Mouse (Mus musculus): ENCODE results near the gene Nup214. TPM values are rescaled to one million over a fixed set of nuclear protein-coding genes. Genes with fewer than 3 reads are reported as not detected.

Nup214 gene
- polyA plus RNA-seq, 1 experiment from 2014 or later: 64.6 TPM

DNA sequence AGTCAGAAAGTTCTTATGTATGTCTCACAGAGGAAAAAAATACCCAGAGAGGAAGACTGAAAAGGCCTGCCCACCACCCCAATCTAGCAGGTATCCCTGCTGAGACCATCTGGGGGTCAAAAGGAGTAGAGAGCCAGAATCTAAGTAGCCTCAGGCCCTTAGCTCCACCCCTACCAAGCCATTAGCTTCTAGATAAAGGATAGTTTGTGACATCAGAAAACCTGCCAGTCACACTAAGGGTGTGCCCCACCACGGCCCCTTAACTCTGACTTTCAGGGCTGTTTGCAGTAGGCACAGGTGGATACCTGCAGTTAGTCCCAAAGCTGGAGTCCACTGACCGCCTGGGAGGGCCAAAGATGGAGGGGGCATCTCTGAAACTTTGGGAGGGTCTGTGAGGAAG is 111.0 kb downstream of the Nup214 start:
- Histone ChIP-seq H3K4me1 (ENCODE audit: control insufficient read depth, insufficient read depth, low read length) (peaks cover 18% of the 10 kb centered on the region), H3K36me3 (ENCODE audit: control insufficient read depth, insufficient read depth, low read length) (no peaks in the 10 kb centered on the region), H3K27me3 (ENCODE audit: control insufficient read depth, insufficient read depth, low read length) (peaks cover 61% of the 10 kb centered on the region), H3K9ac (ENCODE audit: low read length) (no peak overlapping the region), H3K4me2 (no peak overlapping the region), H3K9me3 (ENCODE audit: control insufficient read depth, low read length) (no peaks in the 10 kb centered on the region), H3K27ac (ENCODE audit: low read depth, low read length) (no peak overlapping the region), H3K4me3 (ENCODE audit: low read depth, low read length) (no peak overlapping the region)
- no peak for DNase-seq (ENCODE audit: low spot score, missing footprints)
- ATAC-seq (ENCODE audit: low FRiP score): no peak
- WGBS: 72% methylated on average over 2 of the region's 2 CpGs

DNA sequence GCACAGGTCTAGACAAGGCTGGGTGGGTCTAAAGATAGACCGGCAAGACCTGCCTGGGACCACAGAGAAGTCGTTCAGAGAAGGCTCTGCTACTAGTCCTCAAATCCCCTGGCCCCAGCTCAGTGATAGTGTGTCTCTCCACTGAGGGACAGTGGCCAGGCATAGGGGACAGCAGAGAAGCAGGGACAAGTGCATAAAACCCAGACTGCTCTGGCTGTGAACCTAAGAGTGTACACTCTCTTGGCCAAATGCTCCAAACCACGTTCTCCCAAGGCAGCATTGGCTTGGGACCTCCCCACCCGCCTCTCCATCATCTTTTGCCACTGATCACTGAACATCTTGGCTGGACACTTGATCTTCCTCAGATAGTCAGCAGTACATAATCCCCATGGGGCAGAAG is 113.4 kb downstream of the Nup214 start:
- Histone ChIP-seq H3K9ac (ENCODE audit: low read length) (no peak overlapping the region), H3K4me3 (ENCODE audit: low read depth, low read length) (no peak overlapping the region), H3K27ac (ENCODE audit: low read depth, low read length) (no peak overlapping the region), H3K9me3 (ENCODE audit: control insufficient read depth, low read length) (no peaks in the 10 kb centered on the region), H3K27me3 (ENCODE audit: control insufficient read depth, insufficient read depth, low read length) (peaks cover 49% of the 10 kb centered on the region), H3K36me3 (ENCODE audit: control insufficient read depth, insufficient read depth, low read length) (no peaks in the 10 kb centered on the region), H3K4me1 (ENCODE audit: control insufficient read depth, insufficient read depth, low read length) (peaks cover 16% of the 10 kb centered on the region), H3K4me2 (no peak overlapping the region)
- whole genome bisulfite sequencing: 71% methylated on average over 4 of the region's 4 CpGs
- DNase-seq (ENCODE audit: low spot score, missing footprints) (no peak), ATAC-seq (ENCODE audit: low FRiP score) (no peak)

DNA sequence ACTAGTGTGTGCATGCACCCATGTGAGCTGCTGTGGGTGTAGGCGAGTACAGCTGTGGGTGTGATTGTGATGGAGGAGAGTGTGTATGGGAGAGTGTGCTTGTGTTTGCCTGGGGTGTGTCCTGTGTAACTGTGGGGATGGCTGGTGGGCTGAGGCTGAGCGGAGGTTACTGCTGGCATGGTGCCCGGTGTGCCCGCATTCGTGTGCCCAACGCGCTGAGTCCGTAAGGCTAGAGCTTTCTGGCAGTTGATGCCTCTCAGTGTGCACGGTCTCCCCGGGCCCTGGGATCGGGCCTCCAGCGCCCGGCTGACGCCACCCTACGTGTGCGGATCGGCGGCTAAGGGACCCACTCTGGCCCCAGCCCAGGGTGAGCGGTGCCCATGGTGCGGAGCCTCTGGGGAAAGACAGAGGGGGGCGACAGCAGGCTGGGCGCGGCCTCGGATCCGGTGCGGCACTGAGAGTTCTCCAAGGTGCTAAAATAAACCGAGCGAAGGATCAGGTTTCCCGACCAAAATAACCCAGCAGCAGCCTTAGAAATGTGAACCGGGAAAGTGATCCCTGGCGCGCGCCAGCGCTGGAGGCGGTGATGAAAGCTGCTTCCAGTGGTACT is 114.2 kb downstream of the Nup214 start:
- H3K4me2 ChIP-seq: peak overlapping the region; percentile 20; the same call in 1 of the 2 replicates
- DNase-seq (ENCODE audit: low spot score, missing footprints) (no peak), ATAC-seq (ENCODE audit: low FRiP score) (no peak)
- no peak overlapping the region for H3K27ac ChIP-seq (ENCODE audit: low read depth, low read length)
- no peak overlapping the region for H3K4me3 ChIP-seq (ENCODE audit: low read depth, low read length)
- WGBS: 9% methylated on average over 35 of the region's 35 CpGs
- no peak overlapping the region for H3K9ac ChIP-seq (ENCODE audit: low read length)
- H3K27me3 ChIP-seq (ENCODE audit: control insufficient read depth, insufficient read depth, low read length): peaks cover 40% of the 10 kb centered on the region
- peaks cover 9% of the 10 kb centered on the region for H3K4me1 ChIP-seq (ENCODE audit: control insufficient read depth, insufficient read depth, low read length)
- no peaks in the 10 kb centered on the region for H3K9me3 ChIP-seq (ENCODE audit: control insufficient read depth, low read length)
- no peaks in the 10 kb centered on the region for H3K36me3 ChIP-seq (ENCODE audit: control insufficient read depth, insufficient read depth, low read length)

DNA sequence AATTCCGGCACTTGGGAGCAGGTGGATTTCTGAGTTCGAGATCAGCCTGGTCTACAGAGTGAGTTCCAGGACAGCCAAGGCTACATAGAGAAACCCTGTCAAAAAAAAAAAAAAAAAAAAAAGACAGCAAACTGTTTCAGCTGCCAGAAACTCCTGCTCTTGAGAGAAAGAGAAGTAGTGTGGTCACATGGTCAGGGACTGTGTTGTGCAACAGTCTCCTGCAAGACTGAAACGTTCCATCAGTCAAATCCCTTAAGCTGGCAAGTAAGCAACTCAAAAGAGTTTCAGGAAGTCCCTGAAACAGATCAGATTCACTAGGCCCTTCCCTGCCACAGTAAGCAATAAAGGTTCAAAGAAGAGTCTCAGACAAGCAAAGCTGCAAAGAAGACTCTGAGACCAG is 115.4 kb downstream of the Nup214 start:
- no peaks in the 10 kb centered on the region for H3K36me3 ChIP-seq (ENCODE audit: control insufficient read depth, insufficient read depth, low read length)
- peak; percentile 67 for DNase-seq (ENCODE audit: low spot score, missing footprints)
- H3K27ac ChIP-seq (ENCODE audit: low read depth, low read length): no peak overlapping the region
- H3K4me3 ChIP-seq (ENCODE audit: low read depth, low read length): no peak overlapping the region
- ATAC-seq (ENCODE audit: low FRiP score): no peak
- no peak overlapping the region for H3K4me2 ChIP-seq
- H3K9ac ChIP-seq (ENCODE audit: low read length): no peak overlapping the region
- no peaks in the 10 kb centered on the region for H3K9me3 ChIP-seq (ENCODE audit: control insufficient read depth, low read length)
- 74% methylated on average over 3 of the region's 3 CpGs for WGBS
- H3K27me3 ChIP-seq (ENCODE audit: control insufficient read depth, insufficient read depth, low read length): peaks cover 29% of the 10 kb centered on the region
- no peaks in the 10 kb centered on the region for H3K4me1 ChIP-seq (ENCODE audit: control insufficient read depth, insufficient read depth, low read length)

DNA sequence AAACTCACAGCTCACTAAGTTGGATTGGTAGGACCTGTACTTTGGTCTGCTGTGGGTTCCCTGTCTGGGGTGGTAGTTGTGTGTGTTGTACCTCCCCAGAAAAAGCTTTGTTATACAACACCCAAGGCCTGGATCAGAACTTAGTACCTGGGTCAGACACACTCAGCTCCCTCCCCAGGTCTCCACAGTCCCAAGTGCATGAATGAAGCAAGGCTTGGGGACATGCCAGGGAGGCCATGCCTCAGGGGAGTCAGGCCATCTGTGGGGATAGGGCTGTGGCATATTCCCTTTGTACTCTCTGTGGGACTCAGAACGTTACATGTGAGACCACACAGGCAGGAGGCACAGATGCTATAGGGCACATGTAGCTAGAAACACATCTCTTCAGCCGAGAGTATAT is 115.9 kb downstream of the Nup214 start:
- no peaks in the 10 kb centered on the region for H3K36me3 ChIP-seq (ENCODE audit: control insufficient read depth, insufficient read depth, low read length)
- WGBS: 81% methylated on average over 2 of the region's 2 CpGs
- DNase-seq (ENCODE audit: low spot score, missing footprints): peak; percentile 64
- no peak overlapping the region for H3K4me3 ChIP-seq (ENCODE audit: low read depth, low read length)
- H3K4me2 ChIP-seq: no peak overlapping the region
- no peaks in the 10 kb centered on the region for H3K4me1 ChIP-seq (ENCODE audit: control insufficient read depth, insufficient read depth, low read length)
- no peak overlapping the region for H3K27ac ChIP-seq (ENCODE audit: low read depth, low read length)
- ATAC-seq (ENCODE audit: low FRiP score): no peak
- H3K9ac ChIP-seq (ENCODE audit: low read length): no peak overlapping the region
- H3K27me3 ChIP-seq (ENCODE audit: control insufficient read depth, insufficient read depth, low read length): peaks cover 25% of the 10 kb centered on the region
- no peaks in the 10 kb centered on the region for H3K9me3 ChIP-seq (ENCODE audit: control insufficient read depth, low read length)

DNA sequence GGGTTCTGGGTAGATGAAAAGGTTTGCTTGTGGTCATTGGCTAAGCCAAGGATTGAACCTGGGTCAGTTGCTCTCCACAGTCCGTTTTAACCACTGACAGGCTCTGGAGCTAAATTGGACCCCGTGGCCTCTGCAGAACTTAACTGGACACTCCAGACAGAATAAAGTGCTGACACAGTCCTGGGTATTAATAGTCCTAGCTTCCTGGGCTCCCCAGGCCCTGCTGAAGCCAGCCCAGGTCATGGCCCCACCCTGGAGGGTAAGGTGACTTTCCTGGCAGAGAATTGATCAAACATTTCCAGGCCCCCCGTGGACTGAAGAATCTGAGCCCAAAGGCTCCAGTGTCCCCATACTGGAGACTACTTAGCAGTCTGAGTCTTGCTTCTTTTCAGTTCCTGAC is 117.7 kb downstream of the Nup214 start:
- Histone ChIP-seq H3K9me3 (ENCODE audit: control insufficient read depth, low read length) (no peaks in the 10 kb centered on the region), H3K4me3 (ENCODE audit: low read depth, low read length) (no peak overlapping the region), H3K4me1 (ENCODE audit: control insufficient read depth, insufficient read depth, low read length) (peaks cover 7% of the 10 kb centered on the region), H3K36me3 (ENCODE audit: control insufficient read depth, insufficient read depth, low read length) (no peaks in the 10 kb centered on the region), H3K9ac (ENCODE audit: low read length) (no peak overlapping the region), H3K4me2 (no peak overlapping the region), H3K27me3 (ENCODE audit: control insufficient read depth, insufficient read depth, low read length) (peaks cover 20% of the 10 kb centered on the region), H3K27ac (ENCODE audit: low read depth, low read length) (no peak overlapping the region)
- DNase-seq (ENCODE audit: low spot score, missing footprints) (peak; percentile 10), ATAC-seq (ENCODE audit: low FRiP score) (no peak)
- WGBS: 80% methylated on average over 3 of the region's 3 CpGs

DNA sequence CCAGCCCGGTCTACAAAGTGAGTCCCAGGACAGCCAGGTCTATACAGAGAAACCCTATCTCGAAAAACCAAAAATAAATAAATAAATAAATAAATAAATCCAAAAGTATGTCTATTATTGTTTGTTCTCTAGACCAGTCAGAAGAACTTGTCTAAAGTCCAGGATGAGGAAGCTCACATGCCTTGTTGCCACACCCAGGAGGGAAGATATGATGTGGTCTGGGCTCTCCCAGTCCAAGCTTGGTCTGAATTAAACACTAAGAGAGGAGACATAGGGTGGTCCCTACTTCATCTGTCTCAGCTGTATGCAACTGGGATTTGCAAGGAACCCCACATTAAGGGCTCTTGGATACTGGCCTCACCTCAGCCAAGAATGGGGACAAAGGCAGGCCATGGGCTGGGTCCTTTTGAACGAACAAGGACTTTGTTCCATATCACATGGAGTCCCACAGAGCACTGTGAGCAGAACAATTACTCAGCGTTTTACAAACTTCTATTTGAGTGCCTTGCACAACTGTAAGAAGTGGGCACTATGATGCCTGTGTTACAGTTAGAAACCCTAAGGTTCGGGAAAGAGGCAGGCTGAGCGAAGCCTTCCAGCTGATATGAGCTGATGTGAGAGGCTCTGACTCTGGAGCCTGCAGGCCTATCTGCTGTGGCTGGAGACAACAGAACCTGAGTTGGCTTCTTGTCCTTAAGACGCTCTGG is 119.9 kb downstream of the Nup214 start:
- H3K4me3 ChIP-seq (ENCODE audit: low read depth, low read length): no peak overlapping the region
- H3K27me3 ChIP-seq (ENCODE audit: control insufficient read depth, insufficient read depth, low read length): peaks cover 2% of the 10 kb centered on the region; the same call in 1 of the 2 replicates
- 83% methylated on average over 7 of the region's 7 CpGs for WGBS
- H3K4me1 ChIP-seq (ENCODE audit: control insufficient read depth, insufficient read depth, low read length): peaks cover 7% of the 10 kb centered on the region
- no peak overlapping the region for H3K27ac ChIP-seq (ENCODE audit: low read depth, low read length)
- DNase-seq (ENCODE audit: low spot score, missing footprints) (peak; percentile 77), ATAC-seq (ENCODE audit: low FRiP score) (no peak)
- H3K4me2 ChIP-seq: no peak overlapping the region
- no peaks in the 10 kb centered on the region for H3K9me3 ChIP-seq (ENCODE audit: control insufficient read depth, low read length)
- H3K36me3 ChIP-seq (ENCODE audit: control insufficient read depth, insufficient read depth, low read length): no peaks in the 10 kb centered on the region
- H3K9ac ChIP-seq (ENCODE audit: low read length): no peak overlapping the region

DNA sequence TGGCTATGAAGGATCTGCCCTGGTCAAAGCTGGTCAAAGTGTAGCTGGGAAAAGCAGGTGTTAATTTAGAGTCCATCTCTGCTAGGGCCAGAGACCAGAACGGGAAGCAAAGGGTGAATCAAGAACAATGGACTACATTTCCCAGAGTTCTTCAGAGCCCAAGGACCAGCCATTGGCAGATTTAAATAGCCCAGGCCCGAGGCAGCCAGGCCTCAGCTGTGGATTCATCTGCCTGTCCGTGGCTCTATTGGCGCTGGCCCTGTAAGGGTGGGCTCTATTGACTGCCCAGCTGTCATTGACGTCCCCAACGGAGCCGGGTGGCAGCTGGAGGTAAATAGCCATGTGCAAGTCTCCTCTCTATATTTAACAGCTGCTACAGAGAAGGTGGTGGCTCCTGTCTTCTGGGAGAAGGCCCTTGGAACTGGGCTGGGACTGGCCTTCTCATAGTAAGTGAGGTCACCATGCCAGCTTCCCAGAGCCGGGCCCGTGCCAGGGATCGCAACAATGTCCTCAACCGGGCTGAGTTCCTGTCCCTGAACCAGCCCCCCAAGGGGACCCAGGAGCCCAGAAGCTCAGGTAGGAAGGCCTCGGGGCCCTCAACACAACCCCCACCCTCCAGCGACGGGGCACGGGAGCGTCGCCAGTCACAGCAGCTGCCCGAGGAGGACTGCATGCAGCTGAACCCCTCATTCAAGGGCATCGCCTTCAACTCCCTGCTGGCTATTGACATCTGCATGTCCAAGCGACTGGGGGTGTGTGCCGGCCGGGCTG is 121.3 kb downstream of the Nup214 start, which contains the start of gene Plpp7:
Gene Plpp7, plus strand, starts transcription at position 178 of the 771 bp plus-strand sequence.
- DNase-seq (ENCODE audit: low spot score, missing footprints) (peak; percentile 90), ATAC-seq (ENCODE audit: low FRiP score) (peak; percentile 96)
- Histone ChIP-seq H3K4me1 (ENCODE audit: control insufficient read depth, insufficient read depth, low read length) (peaks cover 7% of the 10 kb centered on the region), H3K4me3 (ENCODE audit: low read depth, low read length) (peak within 1 kb of the TSS; percentile 24), H3K27me3 (ENCODE audit: control insufficient read depth, insufficient read depth, low read length) (no peaks in the 10 kb centered on the region), H3K4me2 (peak within 1 kb of the TSS; percentile 47), H3K9me3 (ENCODE audit: control insufficient read depth, low read length) (no peaks in the 10 kb centered on the region), H3K27ac (ENCODE audit: low read depth, low read length) (no peak within 1 kb of the TSS), H3K9ac (ENCODE audit: low read length) (peak within 1 kb of the TSS; percentile 50), H3K36me3 (ENCODE audit: control insufficient read depth, insufficient read depth, low read length) (no peaks in the 10 kb centered on the region)
- 57% methylated on average over 22 of the region's 22 CpGs for WGBS

DNA sequence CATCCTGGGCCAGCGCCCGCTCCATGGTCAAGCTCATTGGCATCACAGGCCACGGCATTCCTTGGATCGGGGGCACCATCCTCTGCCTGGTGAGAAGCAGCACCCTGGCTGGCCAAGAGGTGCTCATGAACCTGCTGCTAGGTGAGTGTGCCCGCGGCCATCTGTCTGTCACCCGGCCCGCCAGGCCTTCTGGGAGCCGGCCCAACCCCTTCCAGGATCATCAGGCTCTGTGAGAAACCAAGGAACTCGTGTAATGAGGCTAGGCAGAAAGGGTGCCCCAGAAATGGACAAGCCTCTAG is 121.8 kb downstream of the Nup214 start:
- no peak for ATAC-seq (ENCODE audit: low FRiP score)
- Histone ChIP-seq H3K9me3 (ENCODE audit: control insufficient read depth, low read length) (no peaks in the 10 kb centered on the region), H3K27me3 (ENCODE audit: control insufficient read depth, insufficient read depth, low read length) (no peaks in the 10 kb centered on the region), H3K4me2 (peak overlapping the region; percentile 47), H3K4me1 (ENCODE audit: control insufficient read depth, insufficient read depth, low read length) (peaks cover 7% of the 10 kb centered on the region), H3K36me3 (ENCODE audit: control insufficient read depth, insufficient read depth, low read length) (no peaks in the 10 kb centered on the region), H3K4me3 (ENCODE audit: low read depth, low read length) (peak overlapping the region; percentile 24; the same call in 1 of the 2 replicates), H3K27ac (ENCODE audit: low read depth, low read length) (no peak overlapping the region), H3K9ac (ENCODE audit: low read length) (peak overlapping the region; percentile 50)
- 85% methylated on average over 10 of the region's 10 CpGs for WGBS
- DNase-seq (ENCODE audit: low spot score, missing footprints): peak; percentile 77

All from midbrain, embryonic 11.5 days (tissue).